Mouse (Mus musculus) adrenal gland, postnatal 25 days (tissue): ENCODE results near the gene Iqch. TPM values are rescaled to one million over a fixed set of nuclear protein-coding genes. Genes with fewer than 3 reads are reported as not detected.
A peak's percentile ranks its signal among the peaks of the same experiment; 100 is the strongest.

Source experiments
- DNase-seq: peaks from one replicate; pipeline ENCODE4 v3.0.0; 2021; ENCODE audit warnings: mixed read lengths
- total RNA-seq: library from RNA; stranded (reverse); gene quantifications from 2 replicates; pipeline ENCODE4 v1.2.3, GENCODE M21; 2021

Gene Iqch
- total RNA-seq, 1 experiment from 2014 or later = 0.15 TPM

GRCm38 (mm10) chr9:63492291-63492690, 110.0 kb downstream of the Iqch start:
- DNase-seq = no peak

DNA sequence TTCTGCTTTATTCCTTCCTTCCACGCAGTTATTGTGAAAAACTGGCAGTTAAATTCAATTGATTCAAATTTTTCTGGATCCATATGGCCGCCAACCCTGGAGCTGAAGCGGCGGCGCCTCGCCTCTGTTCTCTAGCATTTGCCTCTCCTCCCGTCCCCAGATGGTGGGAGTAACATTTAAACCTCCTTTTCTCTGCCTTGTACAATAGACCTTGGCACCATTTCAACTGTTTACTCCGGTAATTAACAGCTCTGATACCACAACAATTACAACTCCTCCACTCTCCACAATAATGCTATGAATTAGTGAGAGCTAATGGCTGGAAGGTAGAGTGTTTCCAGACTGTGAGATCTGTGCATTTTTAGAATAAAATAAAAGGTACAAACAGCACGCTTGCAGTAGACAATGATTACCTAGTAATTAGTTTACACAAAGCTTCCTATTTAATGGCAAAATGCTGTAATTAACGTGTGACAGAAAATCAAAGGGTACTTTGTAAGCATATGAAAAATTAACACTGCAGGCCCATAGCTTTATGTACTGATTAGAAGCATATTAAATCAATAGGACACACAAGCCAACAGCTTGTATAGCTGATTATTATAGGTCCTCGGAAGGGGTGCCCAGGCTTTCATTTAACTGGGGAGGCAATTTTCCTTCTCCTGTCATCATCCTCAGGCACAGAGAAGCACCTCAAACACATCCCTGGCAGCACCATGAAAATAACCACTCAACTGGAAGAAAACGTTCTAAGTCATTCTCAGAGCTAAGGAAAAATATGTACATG, 111.6 kb downstream of the Iqch start:
- no peak for DNase-seq

GRCm38 (mm10) chr9:63489156-63489555, 113.1 kb downstream of the Iqch start:
- DNase-seq = no peak

DNA sequence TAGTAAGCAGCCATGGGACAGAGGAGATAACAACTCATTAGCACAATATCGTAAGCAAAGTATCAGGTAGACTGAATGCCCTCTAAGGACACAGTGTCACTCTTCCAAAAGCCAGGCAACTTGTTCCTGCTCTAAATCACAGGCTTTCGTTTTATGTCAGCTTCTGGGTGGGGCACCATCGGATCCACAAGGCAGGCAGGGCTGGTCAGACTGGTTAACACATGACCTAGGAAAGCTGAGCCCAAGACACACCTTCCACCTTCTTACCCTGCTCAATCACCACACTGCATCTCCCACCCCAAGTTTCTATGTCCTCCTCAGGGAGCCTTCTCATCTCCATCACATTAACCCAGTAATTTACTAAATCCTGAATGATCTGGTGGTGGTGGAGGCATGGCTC, 136.7 kb downstream of the Iqch start:
- no peak for DNase-seq

GRCm38 (mm10) chr9:63462296-63462695, 140.0 kb downstream of the Iqch start:
- peak; percentile 73 for DNase-seq

DNA sequence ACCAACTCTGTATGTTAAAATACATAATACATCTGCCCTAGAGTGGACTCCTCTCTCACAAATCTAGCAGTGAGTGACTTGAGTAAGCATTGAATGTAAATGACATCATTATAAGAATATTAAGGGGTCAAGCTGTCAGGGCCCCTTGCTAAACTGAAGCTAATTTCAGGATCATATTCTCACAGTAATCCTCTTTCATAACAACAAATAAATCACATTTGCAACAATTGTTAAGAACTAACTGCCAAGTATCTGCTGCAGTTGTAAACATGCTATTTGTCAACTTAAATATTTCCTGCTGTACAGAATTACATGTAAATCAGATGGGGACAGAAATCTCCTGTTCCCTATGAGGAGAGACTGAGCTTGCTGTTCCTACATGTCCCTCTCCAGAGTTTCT, 145.9 kb downstream of the Iqch start:
- DNase-seq = no peak

GRCm38 (mm10) chr9:63454341-63454740, 148.0 kb downstream of the Iqch start:
- DNase-seq = no peak

GRCm38 (mm10) chr9:63450531-63451030, 151.7 kb downstream of the Iqch start:
- DNase-seq = no peak

DNA sequence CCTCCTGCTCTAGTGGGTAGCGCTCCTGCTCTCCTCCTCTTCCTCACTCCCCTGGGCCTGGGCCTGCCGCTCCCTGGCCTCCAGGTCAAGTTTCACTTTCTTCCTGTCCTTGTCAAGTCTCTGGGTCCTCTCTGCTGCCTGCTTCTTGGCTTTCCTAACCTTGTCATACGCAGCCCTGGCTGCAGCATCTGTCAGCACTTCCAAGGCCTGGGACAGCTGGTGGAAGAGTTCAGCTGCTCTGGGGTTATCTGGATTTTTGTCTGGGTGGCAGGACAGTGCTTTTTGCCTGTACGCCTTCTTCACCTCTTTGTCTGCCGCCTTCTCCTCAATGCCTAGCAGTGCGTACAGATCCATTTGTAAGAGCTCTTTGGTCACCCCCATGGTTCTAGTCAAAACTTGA, 158.6 kb downstream of the Iqch start:
- DNase-seq = no peak

GRCm38 (mm10) chr9:63430652-63431051, 171.6 kb downstream of the Iqch start:
- no peak for DNase-seq

DNA sequence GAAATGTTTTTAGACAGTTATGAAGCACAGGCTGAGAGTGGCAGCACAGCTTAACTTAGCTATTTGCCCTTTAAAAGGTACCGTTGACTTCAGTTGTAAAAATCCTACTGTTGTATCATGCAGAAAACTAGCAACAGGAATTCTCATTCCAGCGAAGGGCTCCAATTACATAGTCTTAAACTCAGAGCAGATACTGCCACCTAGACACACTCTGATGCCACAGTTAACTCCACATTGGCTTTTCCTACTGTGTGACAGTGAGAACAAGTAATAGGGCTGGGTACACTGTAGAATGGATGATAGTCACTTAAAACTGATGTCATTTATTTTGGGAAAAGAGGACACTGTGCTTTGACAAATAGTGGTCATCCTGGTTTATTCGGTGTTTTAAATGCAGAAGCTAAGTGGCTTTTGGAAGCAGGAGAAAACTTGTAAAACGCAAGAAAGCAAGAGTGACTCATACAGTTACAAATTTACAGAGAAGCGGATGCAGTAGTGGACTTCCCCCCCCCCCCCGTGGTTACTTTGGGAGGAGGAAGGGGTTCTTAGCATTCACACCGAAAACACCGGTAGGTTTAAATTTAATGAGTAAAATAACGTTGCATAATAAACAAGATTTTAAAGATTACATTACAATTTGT, 181.1 kb downstream of the Iqch start:
- DNase-seq = no peak

DNA sequence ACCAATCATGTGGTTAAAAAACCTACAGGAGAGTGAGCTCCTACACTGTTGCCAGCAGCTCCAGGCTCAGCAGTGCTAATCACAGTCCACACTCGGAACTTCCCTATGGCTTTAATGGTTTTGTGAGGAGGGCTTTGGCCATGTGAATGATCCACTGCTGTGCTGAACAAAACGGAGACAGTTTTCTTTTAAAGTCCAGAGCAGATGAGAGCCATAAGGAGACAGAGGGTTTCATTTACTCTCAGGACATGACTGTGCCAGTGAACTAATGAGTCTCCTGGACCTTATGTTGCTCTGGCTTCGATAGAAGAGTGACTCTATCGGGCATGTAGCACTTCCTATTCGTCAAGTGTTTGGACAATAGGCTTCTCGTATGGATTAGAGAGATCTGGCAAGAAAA, 181.9 kb downstream of the Iqch start:
- no peak for DNase-seq

DNA sequence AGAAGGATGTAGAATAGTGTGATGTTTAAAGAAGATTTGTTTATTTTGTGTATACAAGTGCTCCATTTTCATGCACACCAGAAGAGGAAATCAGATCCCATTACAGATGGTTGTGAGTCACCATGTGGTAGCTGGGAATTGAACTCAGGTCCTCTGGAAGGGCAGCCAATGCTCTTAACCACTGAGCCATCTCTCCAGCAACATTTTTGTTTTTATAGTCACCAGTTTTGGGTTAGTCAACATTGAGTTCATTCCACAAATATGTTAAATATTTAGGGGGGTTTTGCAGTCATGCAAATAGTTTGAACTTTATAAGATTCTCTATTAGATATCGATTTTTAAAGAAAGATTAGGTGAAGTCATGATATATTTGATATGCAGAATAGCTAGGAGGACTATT, 202.1 kb downstream of the Iqch start:
- DNase-seq = no peak

DNA sequence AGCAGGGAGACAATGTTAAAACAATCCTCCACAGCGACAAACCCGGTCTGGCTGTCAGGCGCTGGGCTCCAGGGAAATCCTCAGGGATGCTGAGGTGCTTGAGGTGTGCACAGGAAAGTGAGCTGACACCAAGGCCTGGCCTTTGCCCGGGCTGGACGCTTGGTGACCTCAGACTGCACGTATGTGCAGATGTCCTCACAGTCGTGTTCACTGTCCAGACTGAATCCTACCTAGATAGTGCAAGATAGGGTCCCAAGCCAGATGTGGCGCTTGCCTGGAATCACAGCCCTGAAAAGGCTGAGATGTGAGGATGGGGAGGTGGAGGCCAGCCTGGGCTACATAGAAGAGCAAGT, 202.9 kb downstream of the Iqch start:
- no peak for DNase-seq

DNA sequence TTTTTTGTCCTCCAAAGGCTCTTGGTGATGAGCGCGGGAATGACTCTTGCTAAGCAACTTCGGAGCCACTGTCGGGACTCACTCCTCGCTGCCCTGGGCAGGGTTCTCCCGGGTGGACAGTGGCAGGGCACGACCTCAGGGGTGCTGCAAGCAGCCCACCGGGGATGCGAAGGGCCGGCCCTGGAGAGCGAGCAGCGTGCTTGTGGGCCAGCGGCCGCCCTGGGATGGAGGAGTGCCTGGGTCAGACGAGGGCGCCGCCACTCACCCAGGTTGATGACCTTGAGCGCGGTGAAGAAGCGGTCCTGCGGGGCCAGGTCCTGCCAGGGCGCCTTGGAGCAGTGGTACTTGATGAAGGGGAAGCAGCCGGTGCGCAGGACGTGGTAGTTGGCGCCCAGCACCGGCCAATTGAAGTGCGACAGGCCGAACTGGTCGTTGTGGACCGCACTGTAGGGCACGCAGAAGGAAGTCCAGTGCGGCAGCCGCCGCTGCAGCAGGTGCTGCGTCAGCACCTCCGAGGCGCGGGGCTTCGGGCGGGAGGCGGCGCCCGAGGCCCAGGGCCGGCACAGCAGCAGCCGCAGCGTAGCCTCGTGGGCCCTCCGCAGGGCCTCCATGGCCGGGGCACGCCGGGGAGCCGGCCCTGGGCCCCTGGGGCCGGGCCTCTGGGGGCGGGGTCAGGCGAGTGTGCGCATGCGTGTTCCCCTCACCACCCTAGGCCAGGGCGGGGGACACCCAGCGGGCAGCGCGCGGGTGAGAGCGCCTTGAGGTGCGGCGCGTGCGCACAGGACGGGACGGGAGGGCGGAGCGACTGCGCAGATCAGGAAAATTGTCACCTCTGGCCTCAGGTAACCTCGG, 203.5 kb downstream of the Iqch start, which contains the start of gene 2300009A05Rik:
Gene 2300009A05Rik, minus strand, starts transcription at position 636 of the 852 bp plus-strand sequence.
- peak; percentile 99 for DNase-seq

DNA sequence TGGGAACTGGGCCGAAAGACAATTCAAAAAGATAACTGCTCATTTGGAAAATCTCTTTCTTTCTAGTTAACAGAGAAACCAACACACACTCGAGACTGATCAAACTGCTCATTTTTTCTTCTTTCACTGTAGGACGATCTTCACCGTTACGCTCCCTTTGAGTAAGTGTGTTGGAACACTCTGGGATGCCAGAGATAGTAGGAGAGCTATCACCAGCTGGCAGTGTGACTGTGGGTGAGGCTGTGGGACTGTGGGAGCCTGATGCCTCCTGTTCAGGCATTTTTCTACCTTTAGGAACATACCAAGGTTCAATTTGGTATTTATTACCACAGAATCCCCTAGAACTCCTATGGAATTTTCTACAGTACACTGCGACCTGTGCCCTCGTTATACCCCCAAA, 206.7 kb downstream of the Iqch start:
- no peak for DNase-seq

DNA sequence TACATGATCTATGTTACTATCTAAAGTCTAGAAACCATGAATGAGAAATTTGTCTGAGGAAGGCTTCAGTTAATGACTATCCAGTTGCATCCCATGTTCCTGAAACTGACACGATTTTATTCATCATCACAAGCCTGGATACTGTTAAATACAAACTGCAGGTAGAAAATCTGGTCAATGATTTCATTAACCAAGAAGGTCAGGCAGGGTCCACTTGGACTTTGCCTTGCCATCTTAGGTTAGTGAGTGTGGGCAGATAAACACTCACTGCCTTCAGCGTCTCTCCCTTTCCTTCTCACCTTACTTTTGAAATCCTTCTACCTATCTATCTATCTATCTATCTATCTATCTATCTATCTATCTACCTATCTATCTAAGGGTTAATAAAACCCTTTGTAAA, 211.0 kb downstream of the Iqch start:
- no peak for DNase-seq

GRCm38 (mm10) chr9:63382761-63383160, 219.5 kb downstream of the Iqch start:
- no peak for DNase-seq

DNA sequence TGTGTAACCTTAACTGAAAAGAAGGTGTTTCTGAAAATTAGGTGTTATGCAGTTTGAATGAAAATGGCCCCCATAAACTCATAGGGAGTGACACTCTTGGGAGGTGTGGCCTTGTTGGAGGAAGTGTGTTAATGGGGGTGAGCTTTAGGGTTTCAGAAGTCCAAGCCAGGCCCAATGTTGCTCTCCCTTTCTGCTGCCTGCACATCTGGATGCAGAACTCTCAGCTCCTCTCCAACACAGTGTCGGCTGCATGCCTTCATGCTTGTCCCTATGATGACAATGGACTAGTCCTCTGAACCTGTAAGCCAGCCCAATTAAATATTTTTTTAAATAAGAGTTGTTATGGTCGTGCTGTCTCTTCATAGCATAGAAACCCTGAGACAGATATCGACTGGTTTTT, 222.0 kb downstream of the Iqch start:
- no peak for DNase-seq

- DNase-seq = no peak
Measured at GRCm38 (mm10) chr9:63378174-63378573, 224.1 kb downstream of the Iqch start.

- DNase-seq = peak; percentile 92
Measured at GRCm38 (mm10) chr9:63377270-63378142, 224.8 kb downstream of the Iqch start, which contains the start of gene Map2k5. Map2k5 (minus strand) TSS chr9:63377902.

- no peak for DNase-seq
Measured at GRCm38 (mm10) chr9:63373315-63373714, 229.0 kb downstream of the Iqch start.
